Mouse (Mus musculus) ES-E14 (cell line): ENCODE results near the gene Apbb1ip. TPM values are rescaled to one million over a fixed set of nuclear protein-coding genes. Genes with fewer than 3 reads are reported as not detected.

Experiments used
- DNase-seq: peaks from one replicate; pipeline ENCODE4 v3.0.0-alpha.2; 2013; ENCODE audit warnings: low read depth, low spot score
- H3K27ac ChIP-seq: 2 replicates; pipeline ENCODE4 v1.5.1; 2012; ENCODE audit warnings: low read depth, mild to moderate bottlenecking, low read length, moderate library complexity, mixed read lengths; ENCODE audit not compliant: poor library complexity, insufficient read depth, severe bottlenecking
- H3K36me3 ChIP-seq: 2 replicates; pipeline ENCODE4 v1.6.1; 2012; ENCODE audit warnings: mild to moderate bottlenecking, low read length, moderate library complexity, mixed read lengths; ENCODE audit not compliant: control insufficient read depth, poor library complexity, insufficient read depth, severe bottlenecking
- H3K4me1 ChIP-seq, 2 experiments: fragments of 150-350 bp in 1 of 2; sonication (generic) in 1 of 2; 2 replicates each; pipeline ENCODE4 v1.6.1; 2012; ENCODE audit warnings: low read length in 2 of 2, mild to moderate bottlenecking in 1 of 2, mixed read lengths in 1 of 2; ENCODE audit not compliant: control insufficient read depth in 2 of 2, insufficient read depth in 2 of 2, poor library complexity in 1 of 2
- H3K4me3 ChIP-seq, 2 experiments: fragments of 150-350 bp in 1 of 2; sonication (generic) in 1 of 2; 2 replicates each; pipeline ENCODE4 v1.5.1; 2012; ENCODE audit warnings: low read length in 2 of 2, low read depth in 1 of 2, mild to moderate bottlenecking in 1 of 2, mixed read lengths in 1 of 2; ENCODE audit not compliant: insufficient read depth in 1 of 2, poor library complexity in 1 of 2, severe bottlenecking in 1 of 2
- H3K9ac ChIP-seq: 2 replicates; pipeline ENCODE4 v1.6.1; 2012; ENCODE audit warnings: low read depth, mild to moderate bottlenecking, low read length, mixed read lengths; ENCODE audit not compliant: poor library complexity, insufficient read depth, severe bottlenecking
- H3K9me3 ChIP-seq: fragments of 150-350 bp; sonication (generic); 2 replicates; pipeline ENCODE4 v1.6.1; 2012; ENCODE audit warnings: low read depth, mild to moderate bottlenecking, low read length; ENCODE audit not compliant: control insufficient read depth, insufficient read depth
- CHD2 ChIP-seq: IDR thresholded peaks from 2 replicates; pipeline ENCODE4 v1.6.1; 2014; ENCODE audit warnings: mild to moderate bottlenecking, low read depth, low read length, inconsistent platforms
- HCFC1 ChIP-seq: IDR thresholded peaks from 2 replicates; pipeline ENCODE4 v1.6.1; 2012; ENCODE audit warnings: low read length, inconsistent platforms, borderline replicate concordance; ENCODE audit not compliant: insufficient read depth
- MAFK ChIP-seq: IDR thresholded peaks from 2 replicates; pipeline ENCODE4 v1.6.1; 2014; ENCODE audit warnings: mild to moderate bottlenecking, low read depth, low read length, inconsistent platforms; ENCODE audit not compliant: insufficient read depth
- ZC3H11A ChIP-seq: IDR thresholded peaks from 2 replicates; pipeline ENCODE4 v1.6.1; 2012; ENCODE audit warnings: low read depth, mild to moderate bottlenecking, inconsistent platforms, low read length, borderline replicate concordance
- ZNF384 ChIP-seq: IDR thresholded peaks from 2 replicates; pipeline ENCODE4 v1.6.1; 2012; ENCODE audit warnings: low read depth, low read length, inconsistent platforms
- in situ Hi-C, 2 experiments: fragments of 600-800 bp; cut with MboI; formaldehyde crosslinking; loops; one replicate each; pipeline ENCODE4 v1.15.1; 2025; ENCODE audit warnings: low sequenced_read_pairs in 2 of 2, inconsistent platforms in 1 of 2; ENCODE audit not compliant: unreplicated experiment in 2 of 2
- total RNA-seq: library from RNA; depleted of rRNA; stranded (reverse); fragments of 300-350 nt; gene quantifications from 2 replicates; pipeline ENCODE4 v1.2.3, GENCODE M21; 2012

Apbb1ip gene
- total RNA-seq, 1 experiment = 0.18 TPM

DNA sequence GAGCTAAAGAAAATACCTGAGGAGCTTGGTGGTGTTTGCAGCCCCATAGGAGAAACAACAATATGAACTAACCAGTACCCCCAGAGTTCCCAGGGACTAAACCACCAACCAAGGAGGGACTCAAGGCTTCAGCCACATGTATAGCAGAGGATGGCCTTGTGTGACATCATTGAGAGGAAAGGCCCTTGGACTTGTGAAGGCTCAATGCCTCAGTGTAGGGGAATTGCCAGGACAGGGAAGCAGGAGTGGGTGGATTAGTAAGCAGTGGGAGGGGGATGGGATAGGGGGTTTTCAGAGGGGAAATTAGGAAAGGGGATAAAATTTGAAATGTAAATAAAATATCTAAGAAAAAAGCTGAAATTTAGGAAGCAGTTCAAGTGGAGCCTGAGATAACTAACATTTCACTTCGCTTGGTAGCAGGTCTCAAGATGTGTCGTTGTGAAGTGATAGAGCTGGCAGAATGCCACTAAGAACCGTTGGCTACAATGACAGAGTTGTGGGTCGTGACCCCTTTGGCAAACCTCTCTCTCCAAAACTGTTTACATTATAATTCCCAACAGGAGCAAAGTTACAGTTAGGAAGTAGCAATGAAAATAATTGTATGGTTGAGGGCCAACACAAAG is 7.6 kb downstream of the Apbb1ip start:
- DNase-seq = no peak

DNA sequence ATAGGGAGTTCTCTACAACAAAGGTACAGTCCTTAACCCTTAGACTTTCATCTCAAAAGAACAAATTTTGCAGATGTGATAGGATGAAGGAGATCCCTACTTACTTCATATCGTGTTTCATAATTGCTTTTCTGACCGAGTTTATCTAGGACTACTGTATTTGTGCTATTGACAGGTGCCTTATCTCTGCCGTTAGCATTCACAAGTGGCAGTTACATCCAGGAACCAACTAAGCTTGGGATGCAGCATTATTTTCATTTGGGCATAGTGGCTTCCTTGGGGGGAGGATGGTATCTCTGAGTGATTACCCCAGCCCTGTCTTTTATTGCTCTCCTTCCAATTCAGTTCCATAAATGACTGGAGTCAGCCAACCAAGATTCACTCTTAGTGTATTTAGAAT is 8.2 kb downstream of the Apbb1ip start:
- in situ Hi-C loops = no loop called here
- no peak for DNase-seq
- Histone ChIP-seq H3K9me3 (no peaks in the 10 kb centered on the region), H3K4me3 (no peak overlapping the region), H3K4me1 (no peaks in the 10 kb centered on the region), H3K36me3 (no peaks in the 10 kb centered on the region), H3K9ac (no peak overlapping the region), H3K27ac (no peak overlapping the region)
- TF ChIP-seq ZC3H11A (no peak), HCFC1 (no peak), ZNF384 (no peak), MAFK (no peak), CHD2 (no peak)

More for the DNA sequence above, 7.6 kb downstream of the Apbb1ip start:
- H3K9me3 ChIP-seq = no peaks in the 10 kb centered on the region
- H3K4me3 ChIP-seq = no peak overlapping the region
- no peak overlapping the region for H3K9ac ChIP-seq
- no peaks in the 10 kb centered on the region for H3K36me3 ChIP-seq
- H3K27ac ChIP-seq = no peak overlapping the region
- H3K4me1 ChIP-seq = no peaks in the 10 kb centered on the region
- in situ Hi-C loops = no loop called here
- TF ChIP-seq MAFK (no peak), ZNF384 (no peak), HCFC1 (no peak), CHD2 (no peak), ZC3H11A (no peak)

GRCm38 (mm10) chr2:22783137-22783638 is 9.3 kb downstream of the Apbb1ip start:
- no peaks in the 10 kb centered on the region for H3K36me3 ChIP-seq
- DNase-seq = no peak
- no peak overlapping the region for H3K9ac ChIP-seq
- H3K9me3 ChIP-seq = no peaks in the 10 kb centered on the region
- in situ Hi-C loops = no loop called here
- TF ChIP-seq CHD2 (no peak), MAFK (no peak)
- H3K4me1 ChIP-seq = no peaks in the 10 kb centered on the region
- no peak overlapping the region for H3K27ac ChIP-seq
- no peak overlapping the region for H3K4me3 ChIP-seq

DNA sequence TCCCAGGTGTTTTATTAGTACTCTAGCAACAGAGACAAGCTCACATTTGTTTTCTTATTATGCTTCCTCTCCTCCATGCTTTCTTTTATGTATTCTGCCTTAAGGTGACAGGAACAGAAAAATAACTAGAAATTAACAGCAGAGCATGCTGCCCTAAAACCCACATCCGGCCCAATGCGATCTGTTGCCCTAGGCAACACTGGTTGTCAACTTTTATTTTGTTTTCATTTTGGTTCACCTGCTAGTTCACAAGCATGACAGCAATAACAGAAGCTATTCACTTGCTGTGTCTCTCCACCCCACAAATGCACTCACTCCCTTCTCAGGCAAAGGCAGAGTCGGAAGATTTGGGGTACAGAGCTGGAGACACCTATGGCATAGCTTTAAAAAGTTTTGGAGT is 10.3 kb downstream of the Apbb1ip start:
- H3K9me3 ChIP-seq = no peaks in the 10 kb centered on the region

GRCm38 (mm10) chr2:22784771-22785170 is 10.9 kb downstream of the Apbb1ip start:
- Histone ChIP-seq H3K27ac (no peak overlapping the region), H3K9me3 (no peaks in the 10 kb centered on the region), H3K9ac (no peak overlapping the region), H3K36me3 (no peaks in the 10 kb centered on the region), H3K4me1 (no peaks in the 10 kb centered on the region), H3K4me3 (no peak overlapping the region)
- in situ Hi-C loops = no loop called here
- no peak for DNase-seq
- TF ChIP-seq MAFK (no peak), CHD2 (no peak), HCFC1 (no peak), ZC3H11A (no peak), ZNF384 (no peak)

More for the DNA sequence above, 10.3 kb downstream of the Apbb1ip start:
- TF ChIP-seq ZC3H11A (no peak), ZNF384 (no peak), CHD2 (no peak), HCFC1 (no peak), MAFK (no peak)
- Histone ChIP-seq H3K4me3 (no peak overlapping the region), H3K4me1 (no peaks in the 10 kb centered on the region), H3K36me3 (no peaks in the 10 kb centered on the region), H3K27ac (no peak overlapping the region), H3K9ac (no peak overlapping the region)
- DNase-seq = no peak
- in situ Hi-C loops = no loop called here
